Mouse (Mus musculus) c-Kit-positive CD71-positive TER-119-positive erythroid progenitor cells, embryonic 14.5 days (primary cell): ENCODE data around the gene Gm42878.
"Not testable (repeated sequence)": the region's sequence is repeated elsewhere in the genome, so short reads cannot be mapped to it uniquely, and the experiment has no call there.

Source experiments
- DNase-seq: peaks from one replicate; pipeline ENCODE4 v3.0.0-alpha.2; 2013; ENCODE audit warnings: low spot score

Gm42878 gene

DNA sequence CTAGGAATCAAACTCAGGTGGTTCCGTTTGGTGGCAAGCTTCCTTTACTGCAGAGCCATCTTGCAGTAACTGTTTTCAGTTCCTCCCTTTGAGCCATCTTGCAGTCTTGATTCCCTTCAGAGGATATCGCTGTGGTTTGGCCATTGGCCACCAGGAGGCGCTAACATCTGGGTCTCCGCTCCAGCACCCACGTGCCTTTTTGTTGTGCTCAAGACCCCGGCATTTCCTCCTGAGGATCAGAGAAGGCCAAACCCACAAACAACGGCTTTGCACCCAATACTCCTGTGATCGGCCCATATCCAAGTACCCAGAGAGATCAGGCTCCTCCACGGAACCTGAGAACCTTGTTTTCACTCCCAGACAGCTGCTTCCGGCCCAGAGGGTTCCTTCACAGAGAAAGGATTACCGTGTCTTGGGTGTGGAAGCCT, 19.2 kb upstream of the Gm42878 start:
- DNase-seq, result peak; percentile 79

GRCm38 (mm10) chr5:121562436-121562835, 17.2 kb upstream of the Gm42878 start:
- no peak for DNase-seq

DNA sequence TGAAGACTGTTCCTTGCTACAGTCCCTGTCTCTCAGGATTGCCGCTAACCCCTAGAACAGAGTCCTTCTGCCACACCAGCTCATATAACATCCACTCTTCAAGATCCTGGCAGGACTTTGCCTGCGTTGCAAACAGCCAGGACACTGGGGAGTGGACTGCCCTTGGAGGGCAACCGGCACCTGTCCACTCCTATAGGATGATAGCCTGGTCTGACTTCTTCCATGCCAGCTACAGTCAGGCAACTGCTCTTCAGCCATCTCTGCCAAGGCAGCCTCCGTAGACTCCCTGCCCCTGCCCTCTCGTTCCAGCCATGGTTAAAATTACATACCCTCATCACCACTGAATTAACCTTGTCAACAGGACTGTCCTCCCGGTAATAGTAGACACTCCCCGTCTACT, 3.9 kb upstream of the Gm42878 start:
- DNase-seq, result no peak

DNA sequence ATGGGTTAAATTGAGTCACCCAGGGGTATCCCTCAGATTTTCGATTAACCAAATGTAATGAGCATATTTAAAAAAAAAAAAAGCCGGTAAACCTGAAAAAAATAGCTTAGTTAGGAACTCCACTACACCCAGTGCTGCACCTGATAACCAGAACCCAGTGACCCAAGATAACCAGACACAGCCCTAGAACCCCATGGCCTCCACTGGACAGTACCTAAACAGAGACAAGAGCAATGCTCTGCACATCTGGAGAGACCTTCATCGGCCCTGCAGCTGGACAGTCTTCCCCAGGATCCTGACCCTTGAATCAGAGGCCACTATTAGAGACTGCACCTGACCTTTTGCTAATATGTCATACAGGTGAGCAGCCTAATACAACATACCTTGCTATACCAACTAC, 1.8 kb upstream of the Gm42878 start:
- DNase-seq, result peak; percentile 42

GRCm38 (mm10) chr5:121546530-121546895, 1.2 kb upstream of the Gm42878 start:
- peak; percentile 64 for DNase-seq

- peak; percentile 94 for DNase-seq
These were observed 679 bp upstream of the Gm42878 start, which contains the start of gene Mapkapk5 for GRCm38 (mm10) chr5:121545793-121546529. TSS of gene Mapkapk5 (minus strand) at chr5:121545905.

DNA sequence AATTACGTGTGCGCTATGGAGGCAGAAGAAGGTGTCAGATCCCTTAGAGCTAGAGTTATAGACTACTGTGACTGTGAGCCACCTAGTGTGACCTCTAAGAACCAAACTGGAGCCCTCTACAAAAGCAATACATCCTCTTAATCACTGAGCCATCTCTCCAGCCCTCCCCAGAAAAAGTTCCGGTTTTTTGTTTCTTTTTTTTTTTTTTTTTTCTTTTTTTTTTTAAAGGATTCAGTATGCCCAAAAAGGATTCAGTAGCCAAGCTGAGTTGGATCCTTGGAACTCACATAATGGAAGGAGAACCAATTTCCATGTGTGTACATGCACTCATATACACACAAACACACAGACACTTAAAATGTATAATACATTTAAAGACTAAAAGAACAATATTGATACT, 1.9 kb downstream of the Gm42878 start:
- DNase-seq, result no peak

DNA sequence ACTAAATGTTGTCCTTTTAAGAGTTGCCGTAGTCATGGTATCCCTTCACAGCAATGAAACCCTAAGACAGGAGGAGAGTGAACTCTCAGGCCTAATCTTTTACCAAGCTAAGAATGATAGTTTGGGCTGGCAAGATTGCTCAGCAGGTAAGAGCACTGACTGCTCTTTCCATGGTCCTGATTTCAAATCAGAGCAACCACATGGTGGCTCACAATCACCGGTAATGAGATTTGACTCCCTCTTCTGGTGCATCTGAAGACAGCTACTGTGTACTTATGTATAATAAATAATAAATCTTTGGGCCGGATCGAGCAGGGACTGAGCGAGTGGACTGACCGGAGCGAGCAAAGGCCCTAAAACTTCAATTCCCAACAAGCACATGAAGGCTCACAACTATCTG, 4.0 kb downstream of the Gm42878 start:
- no peak for DNase-seq

GRCm38 (mm10) chr5:121540066-121540465, 5.2 kb downstream of the Gm42878 start:
- no peak for DNase-seq

- no peak for DNase-seq
These were observed 7.7 kb downstream of the Gm42878 start for GRCm38 (mm10) chr5:121537588-121537987.

- no peak for DNase-seq
These were observed 8.2 kb downstream of the Gm42878 start for GRCm38 (mm10) chr5:121536921-121537555.

GRCm38 (mm10) chr5:121535116-121535515, 10.2 kb downstream of the Gm42878 start:
- peak; percentile 73 for DNase-seq

GRCm38 (mm10) chr5:121534521-121534920, 10.8 kb downstream of the Gm42878 start:
- DNase-seq, result peak; percentile 22

- no peak for DNase-seq
These were observed 18.3 kb downstream of the Gm42878 start for GRCm38 (mm10) chr5:121526961-121527360.

- DNase-seq, result no peak
These were observed 18.8 kb downstream of the Gm42878 start for GRCm38 (mm10) chr5:121526526-121526925.

- DNase-seq, result no peak
These were observed 19.4 kb downstream of the Gm42878 start for GRCm38 (mm10) chr5:121525774-121526450.

DNA sequence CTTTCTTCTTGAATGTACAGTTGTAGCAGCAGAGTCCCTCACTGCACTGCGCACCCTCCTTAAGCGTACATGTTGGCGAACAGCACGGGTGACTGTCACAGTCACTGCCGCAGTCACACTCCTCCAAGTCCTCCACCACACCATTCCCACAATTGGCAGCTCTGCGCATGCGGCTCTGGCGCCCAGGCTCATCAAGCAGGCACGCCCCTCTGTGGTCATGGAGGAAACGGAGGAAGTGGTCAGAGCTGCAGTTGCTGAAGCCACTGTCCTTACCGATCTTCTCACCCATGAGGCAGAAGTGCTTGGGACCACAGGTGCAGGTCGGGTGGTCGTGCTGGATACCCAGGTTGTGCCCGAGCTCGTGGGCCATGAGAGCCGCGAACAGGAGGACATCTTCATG, 25.5 kb downstream of the Gm42878 start:
- DNase-seq, result not testable (repeated sequence)

DNA sequence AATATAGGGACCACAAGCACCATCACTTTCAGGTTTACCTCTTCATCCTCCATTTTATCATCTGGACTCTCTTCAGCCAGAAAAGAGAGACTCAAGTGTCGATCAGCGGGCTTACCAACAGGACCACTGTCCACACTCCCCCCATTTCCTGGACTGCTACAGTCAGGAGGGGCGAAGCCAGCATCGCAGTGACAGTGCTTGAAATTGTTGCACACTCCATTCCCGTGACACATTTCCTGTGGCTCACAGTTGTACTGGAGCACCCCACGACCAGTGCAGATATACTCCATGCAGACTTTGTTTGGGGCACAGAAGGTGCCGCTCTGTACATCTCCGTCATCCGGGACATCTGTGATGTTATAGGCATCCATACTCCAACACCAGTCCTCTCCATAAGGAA, 26.3 kb downstream of the Gm42878 start:
- DNase-seq, result no peak

DNA sequence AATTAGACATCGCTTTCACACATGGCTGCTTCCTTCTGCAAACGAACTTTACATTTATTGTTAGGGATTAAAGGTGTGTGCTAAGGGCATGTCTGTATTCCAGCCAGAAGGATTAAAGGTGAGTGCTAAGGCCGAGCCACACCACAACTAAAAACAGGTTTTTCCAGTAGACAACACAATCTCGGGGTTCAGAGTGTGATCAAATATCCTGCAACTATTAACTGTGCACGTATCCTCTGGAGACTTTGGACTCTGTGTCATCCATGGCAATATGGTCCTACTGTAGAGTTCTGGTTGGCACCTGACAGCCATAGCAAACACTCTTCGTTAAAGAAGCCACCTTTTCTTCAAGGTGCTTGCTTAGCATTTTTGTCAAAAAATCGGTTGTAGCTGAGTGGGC, 35.3 kb downstream of the Gm42878 start:
- no peak for DNase-seq

GRCm38 (mm10) chr5:121506846-121507245, 38.4 kb downstream of the Gm42878 start:
- DNase-seq, result no peak

- no peak for DNase-seq
These were observed 42.1 kb downstream of the Gm42878 start, which contains the start of gene Adam1b for GRCm38 (mm10) chr5:121503231-121503630. TSS of gene Adam1b (minus strand) at chr5:121503435.

DNA sequence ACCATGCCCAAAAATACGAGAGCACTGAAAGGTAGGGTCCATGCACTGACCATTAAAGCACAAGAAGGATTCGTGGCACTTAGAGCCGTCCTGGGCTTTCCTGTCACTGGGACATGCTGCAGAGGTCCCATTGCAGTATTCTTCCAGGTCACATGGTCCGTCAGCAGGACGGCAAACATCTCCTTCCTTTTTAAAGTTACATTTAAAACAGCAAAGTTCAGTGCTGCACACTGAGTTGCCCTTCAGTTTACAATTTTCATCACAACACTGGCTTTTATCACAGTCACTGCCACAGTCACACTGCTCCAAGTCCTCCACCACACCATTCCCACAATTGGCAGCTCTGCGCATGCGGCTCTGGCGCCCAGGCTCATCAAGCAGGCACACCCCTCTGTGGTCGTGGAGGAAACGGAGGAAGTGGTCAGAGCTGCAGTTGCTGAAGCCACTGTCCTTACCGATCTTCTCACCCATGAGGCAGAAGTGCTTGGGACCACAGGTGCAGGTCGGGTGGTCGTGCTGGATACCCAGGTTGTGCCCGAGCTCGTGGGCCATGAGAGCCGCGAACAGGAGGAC, 43.8 kb downstream of the Gm42878 start:
- not testable (repeated sequence) for DNase-seq

GRCm38 (mm10) chr5:121500719-121501118, 44.6 kb downstream of the Gm42878 start:
- DNase-seq, result no peak
